Mouse (Mus musculus) lung, postnatal 0 days (tissue): ENCODE measurements around the gene C5ar1. TPM values are rescaled to one million over a fixed set of nuclear protein-coding genes. Genes with fewer than 3 reads are reported as not detected.
A peak's percentile ranks its signal among the peaks of the same experiment; 100 is the strongest.

Experiments used
- ATAC-seq: fragments of 200-750 bp; cut with Nextera tagmentation; 2 replicates; pipeline ENCODE4 v1.8.0; 2017; ENCODE audit warnings: moderate library complexity
- DNase-seq: peaks from one replicate; pipeline ENCODE4 v3.0.0-alpha.2; 2016; ENCODE audit warnings: low spot score
- H3K27ac ChIP-seq: fragments of 300-500 bp; sonication (generic); 2 replicates; pipeline ENCODE4 v1.5.1; 2014; ENCODE audit warnings: antibody characterized with exemption, mild to moderate bottlenecking, low read length, mixed read lengths
- H3K27me3 ChIP-seq: fragments of 300-500 bp; sonication (generic); replicated peaks from 2 replicates; pipeline ENCODE4 v1.6.1; 2014; ENCODE audit warnings: low read length, mixed read lengths; ENCODE audit not compliant: insufficient read depth
- H3K36me3 ChIP-seq: fragments of 300-500 bp; sonication (generic); 2 replicates; pipeline ENCODE4 v1.6.1; 2014; ENCODE audit warnings: low read length, mixed read lengths; ENCODE audit not compliant: insufficient read depth
- H3K4me1 ChIP-seq: fragments of 300-500 bp; sonication (generic); 2 replicates; pipeline ENCODE4 v1.6.1; 2014; ENCODE audit warnings: antibody characterized with exemption, low read depth, low read length, mixed read lengths; ENCODE audit not compliant: insufficient read depth
- H3K4me2 ChIP-seq: fragments of 300-500 bp; sonication (generic); replicated peaks from 2 replicates; pipeline ENCODE4 v1.6.1; 2014; ENCODE audit warnings: low read depth, mild to moderate bottlenecking, low read length, moderate library complexity, mixed read lengths
- H3K4me3 ChIP-seq: fragments of 300-500 bp; sonication (generic); 2 replicates; pipeline ENCODE4 v1.5.1; 2014; ENCODE audit warnings: low read depth, low read length
- H3K9ac ChIP-seq: fragments of 300-500 bp; sonication (generic); replicated peaks from 2 replicates; pipeline ENCODE4 v1.6.1; 2014; ENCODE audit warnings: low read depth, mild to moderate bottlenecking
- H3K9me3 ChIP-seq: fragments of 300-500 bp; sonication (generic); 2 replicates; pipeline ENCODE4 v1.6.1; 2016; ENCODE audit warnings: low read length, mixed read lengths
- CTCF ChIP-seq: IDR thresholded peaks from 2 replicates; pipeline ENCODE4 v1.5.1; 2016; ENCODE audit warnings: antibody characterized with exemption, mild to moderate bottlenecking
- EP300 ChIP-seq: IDR thresholded peaks from 2 replicates; pipeline ENCODE4 v1.6.1; 2016; ENCODE audit warnings: antibody characterized with exemption, mild to moderate bottlenecking, control low read depth
- WGBS: fragments of 180-500 bp; shearing (Covaris S2); extraction: QIAGEN DNeasy Blood & Tissue Kit; methylation state at CpG from one replicate; pipeline ENCODE4 v1.1.7; 2014; 5-methylcytosine and 5-hydroxymethylcytosine counted together
- polyA plus RNA-seq: library from polyadenylated mRNA; unstranded; fragments of >200 nt; fragmentation: Nextera tagmentation; extraction: Ambion mirVana; gene quantifications from 2 replicates; pipeline ENCODE4 v1.2.1, GENCODE M21; 2015

C5ar1 gene
- polyA plus RNA-seq, 1 experiment from 2014 or later: 11.8 TPM

GRCm38 (mm10) chr7:16282334-16282733 lies 23.0 kb upstream of the C5ar1 start:
- H3K27me3 ChIP-seq: no peaks in the 10 kb centered on the region
- H3K4me1 ChIP-seq: no peaks in the 10 kb centered on the region; the same call in 1 of the 2 replicates
- DNase-seq (no peak), ATAC-seq (no peak)
- 84% methylated on average over 13 of the region's 13 CpGs for WGBS
- TF ChIP-seq EP300 (no peak), CTCF (no peak)
- H3K4me3 ChIP-seq: no peak overlapping the region
- no peak overlapping the region for H3K9ac ChIP-seq
- H3K27ac ChIP-seq: no peak overlapping the region
- H3K36me3 ChIP-seq: peaks cover 37% of the 10 kb centered on the region
- H3K4me2 ChIP-seq: no peak overlapping the region
- H3K9me3 ChIP-seq: no peaks in the 10 kb centered on the region

GRCm38 (mm10) chr7:16280721-16281120 lies 21.4 kb upstream of the C5ar1 start:
- 85% methylated on average over 11 of the region's 11 CpGs for WGBS
- no peak for ATAC-seq
- no peak overlapping the region for H3K4me3 ChIP-seq
- no peak for TF ChIP-seq EP300
- no peak for TF ChIP-seq CTCF
- peaks cover 44% of the 10 kb centered on the region for H3K36me3 ChIP-seq
- no peaks in the 10 kb centered on the region; the same call in 1 of the 2 replicates for H3K4me1 ChIP-seq
- H3K9me3 ChIP-seq: no peaks in the 10 kb centered on the region
- DNase-seq: no peak
- H3K4me2 ChIP-seq: no peak overlapping the region
- H3K9ac ChIP-seq: no peak overlapping the region
- no peaks in the 10 kb centered on the region for H3K27me3 ChIP-seq
- H3K27ac ChIP-seq: no peak overlapping the region

GRCm38 (mm10) chr7:16274922-16275890 lies 15.9 kb upstream of the C5ar1 start:
- WGBS: 75% methylated on average over 9 of the region's 10 CpGs
- no peak overlapping the region for H3K4me3 ChIP-seq
- no peak for DNase-seq

GRCm38 (mm10) chr7:16273766-16274140 lies 14.4 kb upstream of the C5ar1 start:
- Histone ChIP-seq H3K9ac (0 out of 2 replicates have a peak overlapping the region, but pooled peaks have one; percentile 52), H3K4me1 (peaks cover 15% of the 10 kb centered on the region; the same call in 1 of the 2 replicates), H3K27ac (peak overlapping the region; percentile 80), H3K36me3 (peaks cover 24% of the 10 kb centered on the region; the same call in 1 of the 2 replicates), H3K9me3 (no peaks in the 10 kb centered on the region), H3K4me2 (peak overlapping the region; percentile 98), H3K4me3 (peak overlapping the region; percentile 69), H3K27me3 (no peaks in the 10 kb centered on the region)
- DNase-seq (peak; percentile 90), ATAC-seq (peak; percentile 64)
- under 1% methylated on average over 17 of the region's 18 CpGs for WGBS
- no peak for TF ChIP-seq CTCF
- no peak for TF ChIP-seq EP300

More at GRCm38 (mm10) chr7:16274922-16275890, 15.9 kb upstream of the C5ar1 start:
- ATAC-seq: no peak
- H3K4me2 ChIP-seq: no peak overlapping the region
- no peaks in the 10 kb centered on the region for H3K9me3 ChIP-seq
- H3K9ac ChIP-seq: no peak overlapping the region
- H3K36me3 ChIP-seq: peaks cover 24% of the 10 kb centered on the region; the same call in 1 of the 2 replicates
- H3K27me3 ChIP-seq: no peaks in the 10 kb centered on the region
- H3K4me1 ChIP-seq: peaks cover 15% of the 10 kb centered on the region; the same call in 1 of the 2 replicates
- no peak overlapping the region for H3K27ac ChIP-seq
- TF ChIP-seq CTCF (no peak), EP300 (no peak)

- peak within 1 kb of the TSS; percentile 52 for H3K9ac ChIP-seq
- TF ChIP-seq CTCF: no peak
- H3K4me2 ChIP-seq: peak within 1 kb of the TSS; percentile 98
- ATAC-seq: peak; percentile 90
- 1% methylated on average over 29 of the region's 49 CpGs for WGBS
- peak; percentile 98 for DNase-seq
- peaks cover 15% of the 10 kb centered on the region; the same call in 1 of the 2 replicates for H3K4me1 ChIP-seq
- no peaks in the 10 kb centered on the region for H3K27me3 ChIP-seq
- peak within 1 kb of the TSS; percentile 69 for H3K4me3 ChIP-seq
- peaks cover 22% of the 10 kb centered on the region; the same call in 1 of the 2 replicates for H3K36me3 ChIP-seq
- H3K9me3 ChIP-seq: no peaks in the 10 kb centered on the region
- H3K27ac ChIP-seq: peak within 1 kb of the TSS; percentile 80
These were observed 13.9 kb upstream of the C5ar1 start, which contains the start of gene Inafm1 for GRCm38 (mm10) chr7:16273081-16273765. TSS of gene Inafm1 (minus strand) at chr7:16273617.

GRCm38 (mm10) chr7:16272681-16273080 lies 13.3 kb upstream of the C5ar1 start:
- Histone ChIP-seq H3K27ac (peak overlapping the region; percentile 80), H3K9me3 (no peaks in the 10 kb centered on the region), H3K9ac (peak overlapping the region; percentile 52), H3K4me1 (peaks cover 15% of the 10 kb centered on the region; the same call in 1 of the 2 replicates), H3K4me2 (peak overlapping the region; percentile 98), H3K36me3 (peaks cover 18% of the 10 kb centered on the region; the same call in 1 of the 2 replicates), H3K4me3 (peak overlapping the region; percentile 69), H3K27me3 (no peaks in the 10 kb centered on the region)
- 0% methylated on average over 39 of the region's 46 CpGs for WGBS
- peak; percentile 86 for ATAC-seq
- TF ChIP-seq CTCF: peak; percentile 44
- no peak for TF ChIP-seq EP300
- DNase-seq: peak; percentile 87
